Mouse (Mus musculus) brain, adult 2 months (tissue): ENCODE measurements at regions not wholly inside any gene's neighbourhood (a gene's known extent, or its start where the extent isn't known, plus 50 kb on each side); places are given as distances from the start of the nearest gene placed in this dataset.
"Not testable (repeated sequence)": the region's sequence is repeated elsewhere in the genome, so short reads cannot be mapped to it uniquely, and the experiment has no call there.

Experiments used
- DNase-seq: peaks from one replicate; pipeline ENCODE4 v3.0.0; 2011; ENCODE audit warnings: low read depth, low spot score

DNA sequence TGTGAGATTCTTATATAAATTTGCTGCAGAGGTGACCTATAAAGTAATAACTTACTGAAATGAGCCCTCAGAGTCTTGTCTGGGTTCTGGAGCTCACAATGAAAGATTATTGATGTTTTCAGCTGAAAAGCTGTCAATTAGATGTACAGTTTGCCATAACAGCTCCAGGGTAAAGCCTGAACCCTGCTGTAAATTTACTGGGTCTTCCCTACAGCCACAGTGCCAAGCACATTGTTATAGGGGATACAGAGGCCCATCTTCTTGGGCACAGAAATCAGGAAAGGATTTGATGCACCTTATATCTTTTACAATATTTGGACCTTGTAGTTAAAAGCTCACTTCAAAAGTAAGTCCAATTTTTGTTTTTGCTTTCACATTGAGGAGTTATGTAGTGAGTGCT lies 628.0 kb downstream of the Cdh9 start:
- no peak for DNase-seq

DNA sequence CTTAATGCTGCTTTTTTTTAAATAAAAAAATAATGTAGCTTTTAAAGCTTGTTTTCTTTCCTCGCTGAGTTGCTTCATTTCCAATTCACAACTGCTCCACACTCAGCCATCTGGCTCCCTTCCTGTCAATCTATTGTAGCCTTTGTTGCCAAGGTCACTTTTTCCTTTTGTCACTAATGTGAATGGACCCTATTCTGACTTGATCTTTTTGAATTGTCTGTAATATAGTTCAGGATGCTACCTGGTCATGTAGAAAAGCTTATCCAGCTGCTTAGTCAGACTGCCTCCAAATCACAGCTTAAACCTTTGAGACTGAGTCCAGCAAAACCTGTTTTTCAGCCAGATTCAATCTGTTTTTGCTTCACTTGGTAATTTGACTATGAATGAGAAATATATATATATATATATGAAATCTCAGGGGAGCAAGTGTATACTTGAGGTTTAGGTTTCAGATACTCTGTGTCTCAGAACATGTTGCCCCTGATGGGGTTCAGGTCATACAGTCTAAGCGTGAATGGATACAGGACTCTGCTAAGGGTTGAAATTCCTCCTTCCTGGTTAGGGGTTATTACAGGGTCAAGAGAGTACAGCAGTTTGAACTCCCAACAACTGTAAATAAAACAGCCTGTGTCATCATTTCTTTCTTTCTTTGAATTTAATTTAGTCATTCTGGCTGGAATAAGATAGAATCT lies 628.7 kb downstream of the Cdh9 start:
- DNase-seq = peak; percentile 1

DNA sequence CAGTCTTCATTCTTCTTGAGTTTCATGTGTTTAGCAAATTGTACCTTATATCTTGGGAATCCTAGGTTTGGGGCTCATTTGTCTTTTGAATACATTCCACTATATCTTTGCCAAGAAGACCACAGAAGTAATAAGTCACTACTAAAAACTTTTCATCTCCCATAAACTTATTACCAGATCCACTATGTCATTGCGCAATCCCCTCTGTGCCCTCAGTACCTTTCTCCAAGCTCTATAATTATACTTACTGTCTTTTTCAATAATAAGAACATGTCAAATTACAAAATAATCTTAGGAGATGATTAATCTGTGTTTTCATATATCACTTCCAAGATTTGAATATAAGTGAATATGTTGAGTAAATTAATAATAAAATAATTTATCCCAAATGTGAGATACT lies 676.1 kb downstream of the Cdh9 start:
- DNase-seq = no peak

DNA sequence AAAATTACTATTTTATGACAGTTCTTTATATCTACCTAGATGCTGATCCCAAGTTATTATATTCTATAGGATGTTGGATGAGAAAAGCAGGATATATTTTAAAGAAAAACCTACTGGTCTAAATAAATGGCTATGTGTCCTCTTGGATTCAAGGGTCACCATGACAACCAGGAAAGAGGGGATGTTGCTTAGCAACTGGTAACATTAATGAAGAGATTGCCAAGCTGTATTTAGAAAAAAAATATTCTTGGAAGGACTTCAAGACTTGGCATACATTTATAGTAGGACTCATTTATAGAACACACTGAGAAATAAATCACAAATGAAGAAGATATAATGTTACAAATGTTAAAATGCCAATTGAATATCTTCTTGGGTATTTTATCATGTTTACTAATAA lies 699.2 kb downstream of the Cdh9 start:
- peak; percentile 66 for DNase-seq

DNA sequence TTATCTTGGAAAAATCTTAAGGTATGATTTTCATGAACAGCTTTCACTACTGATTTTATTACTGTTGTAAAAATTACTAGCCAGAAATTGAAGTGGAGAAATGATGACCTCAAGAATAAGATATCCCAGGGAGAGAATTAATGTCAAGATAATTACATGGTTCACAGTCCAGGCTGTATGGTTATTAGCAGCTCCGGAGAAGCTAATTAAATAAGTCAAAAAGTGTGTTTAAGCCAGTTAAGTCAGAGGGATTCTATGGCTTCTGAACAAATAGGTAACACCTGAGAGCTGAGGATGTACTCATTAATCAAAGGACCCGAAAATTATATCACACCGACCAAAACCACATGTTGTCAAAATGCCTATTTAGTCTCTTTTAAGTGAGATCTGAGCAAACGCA lies 703.3 kb downstream of the Cdh9 start:
- DNase-seq = no peak

DNA sequence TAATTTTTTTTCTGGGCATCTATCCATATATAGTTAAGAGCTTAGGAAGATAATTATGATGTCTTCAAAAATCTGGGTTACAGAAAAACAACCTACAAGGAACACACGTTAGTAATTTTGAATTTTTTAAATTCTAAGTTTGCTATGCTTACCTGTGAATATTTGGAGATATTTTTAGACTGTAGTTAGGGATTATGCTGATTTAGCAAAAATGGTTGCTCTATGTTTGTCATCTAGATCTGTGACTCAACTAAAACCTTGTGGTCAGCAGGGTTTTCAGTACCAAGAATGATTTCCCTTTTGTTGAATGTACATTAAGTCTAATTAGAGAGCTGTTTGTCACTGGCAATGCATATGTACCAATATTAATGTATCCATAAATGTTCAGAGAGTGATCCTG lies 707.3 kb downstream of the Cdh9 start:
- no peak for DNase-seq

DNA sequence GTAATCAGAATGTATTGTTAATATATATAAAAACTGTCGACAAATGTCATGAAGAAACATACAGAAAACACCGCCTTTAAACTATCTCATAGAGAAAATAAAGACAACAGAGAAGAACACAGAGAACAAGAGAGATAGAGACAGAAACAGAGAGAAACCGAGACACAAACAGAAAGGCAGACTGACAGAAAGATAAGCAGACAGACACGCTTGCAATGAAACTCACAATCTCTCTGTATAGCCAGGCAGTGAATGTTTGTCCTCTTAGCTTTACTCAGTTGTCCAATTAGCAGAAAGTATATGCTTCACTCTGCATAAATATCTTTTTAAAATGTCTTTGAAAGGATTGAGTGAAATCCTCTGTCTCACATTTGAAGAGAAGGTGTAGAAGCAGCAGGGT lies 719.7 kb downstream of the Cdh9 start:
- DNase-seq = no peak

DNA sequence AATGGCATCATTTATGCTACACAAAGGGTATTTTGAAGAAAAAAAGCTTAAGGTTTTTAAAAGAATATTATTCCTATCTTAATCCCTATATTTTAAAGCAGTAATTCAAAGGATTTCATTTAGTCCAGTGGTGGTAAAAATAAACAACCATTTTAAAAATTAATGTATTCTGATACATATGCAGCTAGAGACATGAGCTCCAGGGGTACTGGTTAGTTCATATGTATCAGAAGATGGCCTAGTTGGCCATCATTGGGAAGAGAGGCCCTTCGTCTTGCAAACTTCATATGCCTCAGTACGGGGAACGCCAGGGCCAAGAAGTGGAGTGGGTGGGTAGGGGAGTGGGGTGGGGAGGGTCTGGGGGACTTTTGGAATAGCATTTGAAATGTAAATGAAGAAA lies 721.2 kb downstream of the Cdh9 start:
- not testable (repeated sequence) for DNase-seq

DNA sequence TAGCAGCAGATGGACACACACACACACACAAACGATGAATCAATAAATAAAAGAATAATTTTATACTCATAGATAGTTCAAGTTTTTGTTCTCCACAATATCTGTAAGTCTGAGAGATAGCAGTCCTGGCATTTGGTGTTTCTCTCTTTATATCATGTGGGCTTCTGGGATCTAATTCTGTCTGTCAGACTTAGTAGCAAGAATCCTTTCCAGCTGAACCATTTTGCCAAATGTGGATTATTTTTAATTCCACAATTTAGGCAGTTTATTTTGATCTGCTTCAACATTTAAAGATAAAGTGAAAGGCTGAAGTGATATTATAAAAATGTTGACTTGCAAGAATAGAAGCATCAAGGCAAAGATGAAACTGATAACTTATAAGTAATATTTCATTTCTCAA lies 738.5 kb downstream of the Cdh9 start:
- peak; percentile 56 for DNase-seq

DNA sequence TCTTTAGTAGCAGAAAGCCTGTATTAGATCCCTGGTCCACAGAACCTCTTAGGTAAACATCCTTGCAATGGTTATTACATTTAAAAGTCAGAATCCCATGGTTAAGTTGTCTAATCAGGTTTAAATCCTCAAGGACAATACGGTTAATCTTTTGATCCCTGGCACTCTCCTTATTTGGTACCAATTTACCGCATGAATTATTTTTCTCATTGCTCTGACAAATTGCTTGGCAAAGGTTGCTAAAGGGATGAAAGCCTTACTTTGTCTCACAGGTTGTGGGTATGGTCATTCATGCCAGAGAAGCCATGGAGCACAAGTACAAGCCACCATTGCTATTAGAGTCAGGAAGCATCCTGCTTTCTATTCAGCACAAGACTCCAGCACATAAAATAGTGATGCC lies 765.0 kb downstream of the Cdh9 start:
- DNase-seq = no peak
